Mouse (Mus musculus) kidney, adult 9 months (tissue): ENCODE data around the gene Vrk1.

Experiments
- DNase-seq: peaks from one replicate; pipeline ENCODE4 v3.0.0; 2022

Vrk1 gene

GRCm38 (mm10) chr12:106010065-106010915 is at the start of gene Vrk1:
TSS of gene Vrk1 (plus strand) at chr12:106010228.
- DNase-seq: peak; percentile 98

- DNase-seq: no peak
Observed at GRCm38 (mm10) chr12:105960592-105961330, 49.3 kb upstream of the Vrk1 start.

GRCm38 (mm10) chr12:105961667-105962066 is 48.4 kb upstream of the Vrk1 start:
- no peak for DNase-seq

GRCm38 (mm10) chr12:105962103-105963011 is 47.7 kb upstream of the Vrk1 start:
- DNase-seq: peak; percentile 85

GRCm38 (mm10) chr12:105963012-105963572 is 46.9 kb upstream of the Vrk1 start:
- DNase-seq: peak; percentile 12

- no peak for DNase-seq
Observed at GRCm38 (mm10) chr12:105966887-105967637, 43.0 kb upstream of the Vrk1 start.

- DNase-seq: no peak
Observed at GRCm38 (mm10) chr12:105967806-105968205, 42.2 kb upstream of the Vrk1 start.

GRCm38 (mm10) chr12:105971182-105971581 is 38.8 kb upstream of the Vrk1 start:
- DNase-seq: peak; percentile 11

GRCm38 (mm10) chr12:105972673-105973072 is 37.4 kb upstream of the Vrk1 start:
- DNase-seq: no peak

- DNase-seq: no peak
Observed at GRCm38 (mm10) chr12:105973691-105974090, 36.3 kb upstream of the Vrk1 start.

- DNase-seq: no peak
Observed at GRCm38 (mm10) chr12:105974107-105974506, 35.9 kb upstream of the Vrk1 start.

GRCm38 (mm10) chr12:105981121-105981973 is 28.7 kb upstream of the Vrk1 start:
- peak; percentile 12 for DNase-seq

- DNase-seq: no peak
Observed at GRCm38 (mm10) chr12:105981974-105982305, 28.1 kb upstream of the Vrk1 start.

- DNase-seq: no peak
Observed at GRCm38 (mm10) chr12:105982598-105982997, 27.4 kb upstream of the Vrk1 start.

- DNase-seq: no peak
Observed at GRCm38 (mm10) chr12:105983499-105983898, 26.5 kb upstream of the Vrk1 start.

- no peak for DNase-seq
Observed at GRCm38 (mm10) chr12:105988434-105988833, 21.6 kb upstream of the Vrk1 start.

GRCm38 (mm10) chr12:105992756-105993155 is 17.3 kb upstream of the Vrk1 start:
- no peak for DNase-seq

GRCm38 (mm10) chr12:105993356-105993755 is 16.7 kb upstream of the Vrk1 start:
- no peak for DNase-seq

GRCm38 (mm10) chr12:105995940-105996339 is 14.1 kb upstream of the Vrk1 start:
- no peak for DNase-seq

- no peak for DNase-seq
Observed at GRCm38 (mm10) chr12:105997028-105997786, 12.8 kb upstream of the Vrk1 start.
